Mouse (Mus musculus) kidney, adult 2 months (tissue): ENCODE data around the gene Abcc10. TPM values are rescaled to one million over a fixed set of nuclear protein-coding genes. Genes with fewer than 3 reads are reported as not detected.

ENCODE experiments used
- DNase-seq: peaks from one replicate; pipeline ENCODE4 v3.0.0; 2021
- H3K27ac ChIP-seq: fragments of 200-500 bp; 2 replicates; pipeline ENCODE4 v1.5.1; 2012; ENCODE audit warnings: low read depth, low read length, control low read depth, inconsistent platforms; ENCODE audit not compliant: insufficient read depth
- H3K27me3 ChIP-seq: fragments of 200-500 bp; replicated peaks from 2 replicates; pipeline ENCODE4 v1.6.1; 2012; ENCODE audit warnings: mild to moderate bottlenecking, moderate library complexity, low read length, inconsistent platforms; ENCODE audit not compliant: control insufficient read depth, insufficient read depth
- H3K36me3 ChIP-seq: fragments of 200-500 bp; 2 replicates; pipeline ENCODE4 v1.6.1; 2012; ENCODE audit warnings: mild to moderate bottlenecking, moderate library complexity, low read length, inconsistent platforms; ENCODE audit not compliant: control insufficient read depth, insufficient read depth
- H3K4me1 ChIP-seq: fragments of 200-500 bp; 2 replicates; pipeline ENCODE4 v1.6.1; 2011; ENCODE audit warnings: low read length; ENCODE audit not compliant: control insufficient read depth, insufficient read depth
- H3K4me3 ChIP-seq: fragments of 200-500 bp; 2 replicates; pipeline ENCODE4 v1.5.1; 2011; ENCODE audit warnings: mild to moderate bottlenecking, low read depth, low read length, control low read depth; ENCODE audit not compliant: insufficient read depth
- CTCF ChIP-seq: fragments of 200-500 bp; conservative IDR thresholded peaks from 2 replicates; pipeline ENCODE4 v1.5.1; 2011; ENCODE audit warnings: low read depth, mild to moderate bottlenecking, control low read depth, low read length, moderate library complexity, mixed read lengths; ENCODE audit not compliant: insufficient read depth, insufficient read length
- POLR2A ChIP-seq: fragments of 200-500 bp; IDR thresholded peaks from one replicate; pipeline ENCODE4 v1.6.1; 2011; ENCODE audit warnings: low read depth, low read length, control low read depth
- WGBS: fragments of 180-500 bp; shearing (Covaris S2); methylation state at CpG from one replicate; pipeline ENCODE4 v1.1.7; 2018; 5-methylcytosine and 5-hydroxymethylcytosine counted together
- polyA plus RNA-seq: library from polyadenylated mRNA; depleted of rRNA; stranded (reverse); fragments of >200 nt; gene quantifications from 2 replicates; pipeline ENCODE4 v1.2.3, GENCODE M21; 2012; rRNA removed

The Abcc10 gene
- polyA plus RNA-seq, 1 experiment, result 16.8 TPM

GRCm38 (mm10) chr17:46258279-46259053 is 69.7 kb downstream of the Abcc10 start:
- 69% methylated on average over 30 of the region's 30 CpGs for WGBS
- no peaks in the 10 kb centered on the region for H3K36me3 ChIP-seq

GRCm38 (mm10) chr17:46255147-46255546 is 73.0 kb downstream of the Abcc10 start:
- Histone ChIP-seq H3K36me3 (no peaks in the 10 kb centered on the region), H3K27ac (no peak overlapping the region), H3K27me3 (no peaks in the 10 kb centered on the region), H3K4me1 (peaks cover 3% of the 10 kb centered on the region; the same call in 1 of the 2 replicates), H3K4me3 (no peak overlapping the region)
- 27% methylated on average over 6 of the region's 6 CpGs for WGBS
- no peak for DNase-seq
- TF ChIP-seq POLR2A (no peak), CTCF (no peak)

More at GRCm38 (mm10) chr17:46258279-46259053, 69.7 kb downstream of the Abcc10 start:
- DNase-seq, result peak; percentile 58
- TF ChIP-seq CTCF (no peak), POLR2A (no peak)
- peaks cover 1% of the 10 kb centered on the region; the same call in 1 of the 2 replicates for H3K4me1 ChIP-seq
- no peak overlapping the region for H3K27ac ChIP-seq
- no peak overlapping the region for H3K4me3 ChIP-seq
- no peaks in the 10 kb centered on the region for H3K27me3 ChIP-seq

- H3K27me3 ChIP-seq, result no peaks in the 10 kb centered on the region
- H3K4me3 ChIP-seq, result peak overlapping the region; percentile 15
- under 1% methylated on average over 53 of the region's 54 CpGs for WGBS
- H3K27ac ChIP-seq, result no peak overlapping the region
- H3K4me1 ChIP-seq, result peaks cover 3% of the 10 kb centered on the region; the same call in 1 of the 2 replicates
- no peak for TF ChIP-seq POLR2A
- TF ChIP-seq CTCF, result no peak
- no peak for DNase-seq
- no peaks in the 10 kb centered on the region for H3K36me3 ChIP-seq
Measured at GRCm38 (mm10) chr17:46254106-46254505, 74.0 kb downstream of the Abcc10 start.

DNA sequence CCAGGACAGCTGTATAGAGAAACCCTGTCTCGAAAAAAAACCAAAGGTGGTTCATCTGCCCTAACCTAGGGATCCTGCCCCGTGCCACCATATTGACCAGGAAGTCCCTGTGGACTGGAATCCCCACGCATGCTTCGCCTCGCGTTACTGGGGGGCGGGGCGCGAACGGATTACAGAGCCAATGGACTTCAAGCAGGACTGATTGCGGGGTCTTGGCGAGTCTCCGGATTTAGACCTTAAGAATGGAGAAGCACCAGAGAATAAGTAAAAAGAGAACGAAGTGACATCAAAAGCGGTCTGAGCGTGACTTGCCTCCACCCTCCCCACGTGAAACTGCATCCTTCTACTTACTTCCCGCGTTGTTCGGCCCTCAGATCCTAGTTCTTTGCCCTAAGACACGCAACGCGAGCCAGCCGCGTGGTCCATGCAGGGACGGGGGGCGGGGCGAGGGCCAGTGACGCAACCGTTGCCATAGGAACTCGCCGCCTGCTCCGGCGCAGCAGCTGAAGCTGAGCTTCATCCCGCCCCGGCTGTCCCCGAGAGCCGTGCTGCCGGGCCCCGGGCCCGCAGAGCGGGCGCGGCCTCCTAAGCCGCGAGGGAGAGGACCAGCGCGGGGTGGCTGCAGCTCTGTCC is 74.6 kb downstream of the Abcc10 start, which contains the start of gene Lrrc73:
Gene Lrrc73 (plus strand): TSS at position 80 of the 633 bp plus-strand sequence.
- Histone ChIP-seq H3K36me3 (no peaks in the 10 kb centered on the region), H3K27ac (no peak within 1 kb of the TSS), H3K4me3 (peak within 1 kb of the TSS; percentile 15), H3K4me1 (peaks cover 3% of the 10 kb centered on the region; the same call in 1 of the 2 replicates), H3K27me3 (no peaks in the 10 kb centered on the region)
- peak; percentile 93 for DNase-seq
- TF ChIP-seq CTCF, result no peak
- TF ChIP-seq POLR2A, result no peak
- 2% methylated on average over 48 of the region's 48 CpGs for WGBS

Other genes starting within 250 kb of the Abcc10 start
- 94.6 and 120 TPM in 2 replicates for gene Mrps18a, start 217.4 kb downstream of the Abcc10 start, polyA plus RNA-seq
- gene Rsph9, start 184.1 kb downstream of the Abcc10 start, polyA plus RNA-seq, result 34.8 and 37.2 TPM in 2 replicates
- gene Mad2l1bp, start 174.8 kb downstream of the Abcc10 start, polyA plus RNA-seq, result 17.3 and 19.2 TPM in 2 replicates
- 69.7 and 80.4 TPM in 2 replicates for gene Gtpbp2, start 167.3 kb downstream of the Abcc10 start, polyA plus RNA-seq
- 3.8 and 4.0 TPM in 2 replicates for gene Polh, start 125.7 kb downstream of the Abcc10 start, polyA plus RNA-seq
- 18.5 and 20.5 TPM in 2 replicates for gene Xpo5, start 125.6 kb downstream of the Abcc10 start, polyA plus RNA-seq
- 63.0 and 70.7 TPM in 2 replicates for gene Polr1c, start 80.3 kb downstream of the Abcc10 start, polyA plus RNA-seq
- gene Yipf3, start 80.3 kb downstream of the Abcc10 start, polyA plus RNA-seq, result 246 and 292 TPM in 2 replicates
- gene Lrrc73, start 74.8 kb downstream of the Abcc10 start, polyA plus RNA-seq, result 1.1 and 1.4 TPM in 2 replicates
- gene Tjap1, start 45.3 kb downstream of the Abcc10 start, polyA plus RNA-seq, result 23.1 and 29.7 TPM in 2 replicates
- 0.61 and 1.1 TPM in 2 replicates for gene Dlk2, start 30.9 kb downstream of the Abcc10 start, polyA plus RNA-seq
- gene Zfp318, start 55.4 kb upstream of the Abcc10 start, polyA plus RNA-seq, result 11.8 and 14.3 TPM in 2 replicates
- 2.9 and 3.7 TPM in 2 replicates for gene Crip3, start 100.6 kb upstream of the Abcc10 start, polyA plus RNA-seq
- gene Slc22a7, start 110.1 kb upstream of the Abcc10 start, polyA plus RNA-seq, result 164 and 283 TPM in 2 replicates
- gene Ttbk1, start 159.3 kb upstream of the Abcc10 start, polyA plus RNA-seq, result 1.4 and 1.6 TPM in 2 replicates
- 20.7 and 22.8 TPM in 2 replicates for gene Dnph1, start 168.4 kb upstream of the Abcc10 start, polyA plus RNA-seq
- 27.0 and 32.4 TPM in 2 replicates for gene Cul9, start 218.0 kb upstream of the Abcc10 start, polyA plus RNA-seq
- gene Srf, start 227.8 kb upstream of the Abcc10 start, polyA plus RNA-seq, result 67.0 and 86.3 TPM in 2 replicates